Mouse (Mus musculus) lung, postnatal 0 days (tissue): ENCODE results near the gene Ak5.

Source experiments
- CTCF ChIP-seq: IDR thresholded peaks from 2 replicates; pipeline ENCODE4 v1.5.1; 2016; ENCODE audit warnings: antibody characterized with exemption, mild to moderate bottlenecking
- EP300 ChIP-seq: IDR thresholded peaks from 2 replicates; pipeline ENCODE4 v1.6.1; 2016; ENCODE audit warnings: antibody characterized with exemption, mild to moderate bottlenecking, control low read depth

DNA sequence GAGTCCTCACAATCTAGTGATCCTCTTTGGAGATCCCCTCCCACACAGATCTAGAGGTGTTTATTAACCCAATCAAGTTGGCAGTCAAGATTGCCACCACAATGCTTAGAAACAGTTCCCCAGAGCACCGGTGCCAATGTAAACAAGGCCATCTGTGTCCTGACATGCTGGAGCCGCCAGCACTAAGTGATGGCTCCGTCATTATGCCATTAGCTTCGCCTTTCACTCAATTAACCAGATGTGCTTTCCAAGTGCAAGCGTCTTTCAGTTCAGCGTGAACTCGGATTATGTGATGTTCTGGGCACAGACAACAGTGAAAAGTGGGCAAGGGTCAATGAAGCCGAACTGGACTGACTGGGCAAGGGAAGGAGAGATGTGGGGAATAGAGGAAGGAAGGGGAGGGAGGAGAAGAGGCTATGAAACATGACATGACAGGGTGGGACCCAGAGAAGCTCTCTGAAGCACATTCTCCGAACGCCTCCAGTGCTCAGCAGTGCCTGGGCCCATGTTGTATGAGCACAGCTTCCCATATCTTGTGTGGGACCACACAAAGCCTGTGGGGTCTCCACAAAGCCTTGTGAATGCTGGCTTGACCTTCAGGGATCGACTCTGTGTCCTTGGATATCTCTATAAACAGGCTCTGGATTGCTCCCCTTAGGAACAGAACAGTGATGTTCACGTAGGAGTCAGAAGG lies 173.3 kb downstream of the Ak5 start:
- TF ChIP-seq CTCF (no peak), EP300 (no peak)
